Mouse (Mus musculus) midbrain, embryonic 11.5 days (tissue): ENCODE data around the gene Slco3a1. TPM values are rescaled to one million over a fixed set of nuclear protein-coding genes. Genes with fewer than 3 reads are reported as not detected.
A peak's percentile ranks its signal among the peaks of the same experiment; 100 is the strongest.

ENCODE experiments used
- ATAC-seq: fragments of 200-750 bp; cut with Nextera tagmentation; 2 replicates; pipeline ENCODE4 v1.8.0; 2017; ENCODE audit warnings: moderate TSS enrichment, moderate library complexity; ENCODE audit not compliant: low FRiP score
- DNase-seq: peaks from one replicate; pipeline ENCODE4 v3.0.0; 2015; ENCODE audit warnings: low spot score; ENCODE audit errors: missing footprints
- H3K27ac ChIP-seq: fragments of 300-500 bp; sonication (generic); 2 replicates; pipeline ENCODE4 v1.5.1; 2014; ENCODE audit warnings: low read depth, low read length
- H3K27me3 ChIP-seq: fragments of 300-500 bp; sonication (generic); 2 replicates; pipeline ENCODE4 v1.6.1; 2014; ENCODE audit warnings: mild to moderate bottlenecking, low read length, moderate library complexity, mixed read lengths; ENCODE audit not compliant: control insufficient read depth, insufficient read depth
- H3K36me3 ChIP-seq: fragments of 300-500 bp; sonication (generic); 2 replicates; pipeline ENCODE4 v1.6.1; 2014; ENCODE audit warnings: mild to moderate bottlenecking, low read length, moderate library complexity, mixed read lengths; ENCODE audit not compliant: control insufficient read depth, insufficient read depth
- H3K4me1 ChIP-seq: fragments of 300-500 bp; sonication (generic); 2 replicates; pipeline ENCODE4 v1.6.1; 2014; ENCODE audit warnings: low read length; ENCODE audit not compliant: control insufficient read depth, insufficient read depth
- H3K4me2 ChIP-seq: fragments of 300-500 bp; sonication (generic); 2 replicates; pipeline ENCODE4 v1.6.1; 2014; ENCODE audit warnings: mild to moderate bottlenecking, moderate library complexity
- H3K4me3 ChIP-seq: fragments of 300-500 bp; sonication (generic); 2 replicates; pipeline ENCODE4 v1.5.1; 2014; ENCODE audit warnings: low read depth, low read length
- H3K9ac ChIP-seq: fragments of 300-500 bp; sonication (generic); 2 replicates; pipeline ENCODE4 v1.6.1; 2014; ENCODE audit warnings: low read length
- H3K9me3 ChIP-seq: fragments of 300-500 bp; sonication (generic); 2 replicates; pipeline ENCODE4 v1.6.1; 2016; ENCODE audit warnings: low read length; ENCODE audit not compliant: control insufficient read depth
- WGBS: fragments of 180-500 bp; shearing (Covaris S2); extraction: QIAGEN DNeasy Blood & Tissue Kit; methylation state at CpG from one replicate; pipeline ENCODE4 v1.1.7; 2014; 5-methylcytosine and 5-hydroxymethylcytosine counted together
- polyA plus RNA-seq: library from polyadenylated mRNA; unstranded; fragments of >200 nt; fragmentation: Nextera tagmentation; extraction: Ambion mirVana; gene quantifications from 2 replicates; pipeline ENCODE4 v1.2.1, GENCODE M21; 2014

Slco3a1 gene
- polyA plus RNA-seq, 1 experiment from 2014 or later: 7.8 TPM

GRCm38 (mm10) chr7:74377909-74378308 is 176.7 kb downstream of the Slco3a1 start:
- ATAC-seq (no peak), DNase-seq (no peak)
- Histone ChIP-seq H3K36me3 (no peaks in the 10 kb centered on the region), H3K9ac (no peak overlapping the region), H3K27ac (no peak overlapping the region), H3K4me1 (no peaks in the 10 kb centered on the region), H3K4me2 (no peak overlapping the region), H3K9me3 (no peaks in the 10 kb centered on the region), H3K27me3 (no peaks in the 10 kb centered on the region), H3K4me3 (no peak overlapping the region)
- 86% methylated on average over 10 of the region's 10 CpGs for WGBS

GRCm38 (mm10) chr7:74376397-74377044 is 178.1 kb downstream of the Slco3a1 start:
- ATAC-seq: no peak

GRCm38 (mm10) chr7:74375174-74375957 is 179.2 kb downstream of the Slco3a1 start:
- Histone ChIP-seq H3K9me3 (no peaks in the 10 kb centered on the region), H3K36me3 (no peaks in the 10 kb centered on the region), H3K4me2 (no peak overlapping the region), H3K4me3 (no peak overlapping the region), H3K9ac (no peak overlapping the region), H3K27me3 (no peaks in the 10 kb centered on the region), H3K27ac (no peak overlapping the region), H3K4me1 (no peaks in the 10 kb centered on the region)
- ATAC-seq (no peak), DNase-seq (no peak)
- 80% methylated on average over 12 of the region's 14 CpGs for whole genome bisulfite sequencing

More at GRCm38 (mm10) chr7:74376397-74377044, 178.1 kb downstream of the Slco3a1 start:
- Histone ChIP-seq H3K4me3 (no peak overlapping the region), H3K4me2 (no peak overlapping the region), H3K9ac (no peak overlapping the region), H3K36me3 (no peaks in the 10 kb centered on the region), H3K9me3 (no peaks in the 10 kb centered on the region), H3K4me1 (no peaks in the 10 kb centered on the region), H3K27me3 (no peaks in the 10 kb centered on the region), H3K27ac (no peak overlapping the region)
- no peak for DNase-seq
- 85% methylated on average over 12 of the region's 12 CpGs for WGBS

GRCm38 (mm10) chr7:74373056-74373455 is 181.5 kb downstream of the Slco3a1 start:
- WGBS: 78% methylated on average over 6 of the region's 6 CpGs
- no peak overlapping the region for H3K27ac ChIP-seq

GRCm38 (mm10) chr7:74372141-74372582 is 182.4 kb downstream of the Slco3a1 start:
- Histone ChIP-seq H3K27me3 (no peaks in the 10 kb centered on the region), H3K4me1 (peaks cover 5% of the 10 kb centered on the region; the same call in 1 of the 2 replicates), H3K9ac (no peak overlapping the region), H3K9me3 (no peaks in the 10 kb centered on the region), H3K27ac (no peak overlapping the region), H3K4me3 (no peak overlapping the region), H3K36me3 (no peaks in the 10 kb centered on the region), H3K4me2 (no peak overlapping the region)
- ATAC-seq: no peak
- no peak for DNase-seq
- 89% methylated on average over 6 of the region's 6 CpGs for WGBS

More at GRCm38 (mm10) chr7:74373056-74373455, 181.5 kb downstream of the Slco3a1 start:
- Histone ChIP-seq H3K9ac (no peak overlapping the region), H3K4me2 (no peak overlapping the region), H3K36me3 (no peaks in the 10 kb centered on the region), H3K27me3 (no peaks in the 10 kb centered on the region), H3K9me3 (no peaks in the 10 kb centered on the region), H3K4me3 (no peak overlapping the region), H3K4me1 (no peaks in the 10 kb centered on the region)
- DNase-seq (no peak), ATAC-seq (no peak)

GRCm38 (mm10) chr7:74371656-74372055 is 182.9 kb downstream of the Slco3a1 start:
- Histone ChIP-seq H3K27me3 (no peaks in the 10 kb centered on the region), H3K4me3 (no peak overlapping the region), H3K27ac (no peak overlapping the region), H3K4me1 (peaks cover 5% of the 10 kb centered on the region; the same call in 1 of the 2 replicates), H3K9me3 (no peaks in the 10 kb centered on the region), H3K9ac (no peak overlapping the region), H3K36me3 (no peaks in the 10 kb centered on the region), H3K4me2 (no peak overlapping the region)
- no peak for ATAC-seq
- 50% methylated on average over 2 of the region's 2 CpGs for WGBS
- no peak for DNase-seq

- Histone ChIP-seq H3K27me3 (no peaks in the 10 kb centered on the region), H3K4me3 (no peak overlapping the region), H3K4me2 (no peak overlapping the region), H3K9me3 (no peaks in the 10 kb centered on the region), H3K9ac (no peak overlapping the region), H3K4me1 (peaks cover 5% of the 10 kb centered on the region; the same call in 1 of the 2 replicates), H3K36me3 (no peaks in the 10 kb centered on the region), H3K27ac (no peak overlapping the region)
- WGBS: 19% methylated on average over 2 of the region's 2 CpGs
- DNase-seq (no peak), ATAC-seq (peak; percentile 60)
Observed at GRCm38 (mm10) chr7:74371208-74371607, 183.4 kb downstream of the Slco3a1 start.

GRCm38 (mm10) chr7:74369657-74370056 is 184.9 kb downstream of the Slco3a1 start:
- WGBS: 61% methylated on average over 4 of the region's 4 CpGs
- Histone ChIP-seq H3K27me3 (no peaks in the 10 kb centered on the region), H3K36me3 (no peaks in the 10 kb centered on the region), H3K4me2 (no peak overlapping the region), H3K4me1 (peaks cover 17% of the 10 kb centered on the region), H3K4me3 (no peak overlapping the region), H3K9me3 (no peaks in the 10 kb centered on the region), H3K9ac (no peak overlapping the region), H3K27ac (no peak overlapping the region)
- DNase-seq (no peak), ATAC-seq (no peak)
